Mouse (Mus musculus) forebrain, embryonic 13.5 days (tissue): ENCODE data around the gene Hlcs. TPM values are rescaled to one million over a fixed set of nuclear protein-coding genes. Genes with fewer than 3 reads are reported as not detected.

Experiments
- ATAC-seq: fragments of 200-750 bp; cut with Nextera tagmentation; 2 replicates; pipeline ENCODE4 v1.8.0; 2017
- H3K27ac ChIP-seq: fragments of 300-500 bp; sonication (generic); 2 replicates; pipeline ENCODE4 v1.5.1; 2015; ENCODE audit warnings: inconsistent platforms, mild to moderate bottlenecking, moderate library complexity
- H3K27me3 ChIP-seq: fragments of 300-500 bp; sonication (generic); 2 replicates; pipeline ENCODE4 v1.6.1; 2015; ENCODE audit warnings: mild to moderate bottlenecking, inconsistent platforms
- H3K36me3 ChIP-seq: fragments of 300-500 bp; sonication (generic); 2 replicates; pipeline ENCODE4 v1.6.1; 2015; ENCODE audit warnings: mild to moderate bottlenecking, inconsistent platforms; ENCODE audit not compliant: poor library complexity, severe bottlenecking
- H3K4me1 ChIP-seq: fragments of 300-500 bp; sonication (generic); 2 replicates; pipeline ENCODE4 v1.6.1; 2015; ENCODE audit warnings: inconsistent platforms
- H3K4me2 ChIP-seq: fragments of 300-500 bp; sonication (generic); 2 replicates; pipeline ENCODE4 v1.6.1; 2015; ENCODE audit warnings: inconsistent platforms, mild to moderate bottlenecking, moderate library complexity
- H3K4me3 ChIP-seq: fragments of 300-500 bp; sonication (generic); 2 replicates; pipeline ENCODE4 v1.5.1; 2015; ENCODE audit warnings: mild to moderate bottlenecking, inconsistent platforms
- H3K9ac ChIP-seq: fragments of 300-500 bp; sonication (generic); 2 replicates; pipeline ENCODE4 v1.6.1; 2015; ENCODE audit warnings: mild to moderate bottlenecking, inconsistent platforms
- H3K9me3 ChIP-seq: fragments of 300-500 bp; sonication (generic); replicated peaks from 2 replicates; pipeline ENCODE4 v1.6.1; 2016; ENCODE audit warnings: inconsistent platforms
- WGBS: fragments of 180-500 bp; shearing (Covaris S2); methylation state at CpG from one replicate; pipeline ENCODE4 v1.1.7; 2015; 5-methylcytosine and 5-hydroxymethylcytosine counted together
- microRNA-seq: library from miRNA; unstranded; fragments of <30 nt; microRNA quantifications from one replicate; pipeline ENCODE4, GENCODE M21; 2016
- polyA plus RNA-seq: library from polyadenylated mRNA; unstranded; fragments of >200 nt; fragmentation: Nextera tagmentation; extraction: Ambion mirVana; gene quantifications from 2 replicates; pipeline ENCODE4 v1.2.1, GENCODE M21; 2015

The Hlcs gene
- polyA plus RNA-seq, 1 experiment from 2014 or later = 9.0 TPM

DNA sequence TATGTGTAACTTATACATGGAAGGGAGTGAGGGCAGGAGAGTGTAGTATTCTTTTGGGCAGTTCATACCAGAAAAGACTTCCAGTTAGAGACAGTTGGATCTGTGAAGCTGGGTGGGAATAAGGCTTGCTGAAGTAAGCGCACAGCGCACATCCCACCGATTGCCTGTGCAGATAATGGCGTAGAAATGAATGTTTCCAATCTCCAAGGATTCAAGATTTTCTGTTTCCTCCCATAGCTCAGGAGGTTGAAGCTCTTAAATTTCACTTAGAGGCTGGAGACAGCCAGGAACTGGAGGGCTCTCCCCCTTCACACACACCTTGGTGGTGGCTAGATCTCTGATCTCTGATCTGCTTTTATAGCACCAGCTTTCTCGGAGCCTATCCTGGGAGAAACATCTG, 231.8 kb downstream of the Hlcs start:
- no peak for ATAC-seq
- H3K27me3 ChIP-seq = peaks cover 98% of the 10 kb centered on the region
- WGBS = 10% methylated on average over 5 of the region's 5 CpGs

GRCm38 (mm10) chr16:94079856-94080555, 233.4 kb downstream of the Hlcs start:
- peaks cover 13% of the 10 kb centered on the region for H3K4me1 ChIP-seq
- H3K36me3 ChIP-seq = no peaks in the 10 kb centered on the region
- WGBS = 2% methylated on average over 13 of the region's 13 CpGs
- no peak overlapping the region for H3K27ac ChIP-seq
- no peaks in the 10 kb centered on the region for H3K9me3 ChIP-seq
- ATAC-seq = no peak
- no peak overlapping the region for H3K9ac ChIP-seq
- H3K4me2 ChIP-seq = no peak overlapping the region
- H3K27me3 ChIP-seq = peaks cover 99% of the 10 kb centered on the region
- no peak overlapping the region for H3K4me3 ChIP-seq

More for the DNA sequence above, 231.8 kb downstream of the Hlcs start:
- Histone ChIP-seq H3K4me3 (no peak overlapping the region), H3K9me3 (no peaks in the 10 kb centered on the region), H3K27ac (no peak overlapping the region), H3K36me3 (no peaks in the 10 kb centered on the region), H3K4me2 (no peak overlapping the region), H3K4me1 (peaks cover 22% of the 10 kb centered on the region), H3K9ac (no peak overlapping the region)

DNA sequence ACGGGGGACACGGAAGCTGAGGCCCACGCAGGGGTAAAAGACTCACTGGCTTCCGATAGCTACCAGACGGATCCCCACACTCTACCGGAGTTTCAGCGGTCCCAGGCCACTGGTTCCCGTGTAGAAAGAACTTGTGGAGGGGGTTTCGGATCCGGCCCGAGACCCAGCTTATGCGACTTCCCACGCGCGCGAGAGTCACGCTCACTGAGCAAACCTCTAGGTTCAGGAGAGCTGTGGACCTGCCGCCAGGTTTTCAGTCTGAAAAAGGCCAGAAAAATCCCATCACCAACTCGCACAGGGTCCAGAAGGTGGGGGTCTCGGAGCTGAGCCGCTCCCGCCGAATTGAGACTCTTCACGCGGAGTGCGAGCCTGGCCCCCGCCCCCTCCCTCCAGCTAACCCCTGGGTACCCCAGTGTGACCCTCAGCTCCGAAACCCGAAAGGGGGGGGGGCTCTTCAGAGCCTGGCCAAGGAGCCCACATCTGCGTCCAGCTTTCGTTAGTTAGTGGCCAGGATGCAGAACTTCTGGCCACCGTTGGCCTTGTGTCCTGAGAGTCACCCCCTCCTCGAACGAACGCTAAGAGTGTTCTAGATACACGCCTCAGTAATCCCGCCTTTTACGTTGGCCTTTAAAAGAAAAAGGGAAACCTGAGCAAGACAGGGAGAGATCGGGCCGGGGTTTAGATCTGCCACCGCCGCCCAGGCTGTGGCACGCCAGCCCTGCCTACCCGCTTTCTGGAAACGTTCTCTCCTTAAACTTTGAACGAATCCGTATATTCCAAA, 234.1 kb downstream of the Hlcs start:
- ATAC-seq = no peak
- Histone ChIP-seq H3K4me1 (peaks cover 7% of the 10 kb centered on the region; the same call in 1 of the 2 replicates), H3K4me3 (no peak overlapping the region), H3K27ac (no peak overlapping the region), H3K4me2 (no peak overlapping the region), H3K36me3 (no peaks in the 10 kb centered on the region), H3K27me3 (peaks cover 95% of the 10 kb centered on the region), H3K9ac (no peak overlapping the region), H3K9me3 (no peaks in the 10 kb centered on the region)
- whole genome bisulfite sequencing = 1% methylated on average over 47 of the region's 47 CpGs

Small RNA genes within 50 kb of the gene (microRNA-seq; reads per million reads assigned to microRNA genes)
- not detected for gene Gm23062

Other genes starting within 250 kb of the Hlcs start
- gene Sim2, start 228.6 kb downstream of the Hlcs start, polyA plus RNA-seq = 0.12 and 0.35 TPM in 2 replicates
- 2.1 and 2.8 TPM in 2 replicates for gene Ripply3, start 14.8 kb upstream of the Hlcs start, polyA plus RNA-seq
- gene Ttc3, start 57.0 kb upstream of the Hlcs start, polyA plus RNA-seq = 644 and 681 TPM in 2 replicates
- 120 and 126 TPM in 2 replicates for gene Pigp, start 58.3 kb upstream of the Hlcs start, polyA plus RNA-seq
- gene Vps26c, start 213.3 kb upstream of the Hlcs start, polyA plus RNA-seq = 65.2 and 66.0 TPM in 2 replicates